Mouse (Mus musculus) embryonic facial prominence, embryonic 11.5 days (tissue): Measurements from ENCODE around the gene Gm17018. TPM values are rescaled to one million over a fixed set of nuclear protein-coding genes. Genes with fewer than 3 reads are reported as not detected.

Experiments
- ATAC-seq: fragments of 200-750 bp; cut with Nextera tagmentation; replicated peaks from 2 replicates; pipeline ENCODE4 v1.8.0; 2017; ENCODE audit warnings: low read depth; ENCODE audit not compliant: insufficient number of reproducible peaks, low FRiP score, low TSS enrichment
- DNase-seq: peaks from one replicate; pipeline ENCODE4 v3.0.0-alpha.2; 2015; ENCODE audit warnings: low spot score
- H3K27ac ChIP-seq: fragments of 300-500 bp; sonication (generic); replicated peaks from 2 replicates; pipeline ENCODE4 v1.5.1; 2014; ENCODE audit warnings: mild to moderate bottlenecking, low read depth, low read length, control low read depth
- H3K27me3 ChIP-seq: fragments of 300-500 bp; sonication (generic); 2 replicates; pipeline ENCODE4 v1.6.1; 2014; ENCODE audit warnings: mild to moderate bottlenecking, low read length, moderate library complexity, mixed read lengths; ENCODE audit not compliant: control insufficient read depth, insufficient read depth
- H3K36me3 ChIP-seq: fragments of 300-500 bp; sonication (generic); replicated peaks from 2 replicates; pipeline ENCODE4 v1.6.1; 2014; ENCODE audit warnings: low read depth, mild to moderate bottlenecking, low read length, moderate library complexity, mixed read lengths; ENCODE audit not compliant: control insufficient read depth, insufficient read depth
- H3K4me1 ChIP-seq: fragments of 300-500 bp; sonication (generic); 2 replicates; pipeline ENCODE4 v1.6.1; 2014; ENCODE audit warnings: low read length, mixed read lengths; ENCODE audit not compliant: control insufficient read depth, insufficient read depth
- H3K4me2 ChIP-seq: fragments of 300-500 bp; sonication (generic); 2 replicates; pipeline ENCODE4 v1.6.1; 2014; ENCODE audit warnings: low read depth, mild to moderate bottlenecking, control low read depth, low read length, moderate library complexity
- H3K4me3 ChIP-seq: fragments of 300-500 bp; sonication (generic); 2 replicates; pipeline ENCODE4 v1.5.1; 2014; ENCODE audit warnings: low read depth, low read length, control low read depth
- H3K9ac ChIP-seq: fragments of 300-500 bp; sonication (generic); replicated peaks from 2 replicates; pipeline ENCODE4 v1.6.1; 2014; ENCODE audit warnings: mild to moderate bottlenecking, control low read depth, low read length
- H3K9me3 ChIP-seq: fragments of 300-500 bp; sonication (generic); replicated peaks from 2 replicates; pipeline ENCODE4 v1.6.1; 2016; ENCODE audit warnings: mild to moderate bottlenecking, low read length, inconsistent platforms, mixed read lengths; ENCODE audit not compliant: control insufficient read depth
- WGBS: fragments of 180-500 bp; shearing (Covaris S2); extraction: QIAGEN DNeasy Blood & Tissue Kit; methylation state at CpG from one replicate; pipeline ENCODE4 v1.1.7; 2014; 5-methylcytosine and 5-hydroxymethylcytosine counted together
- polyA plus RNA-seq: library from polyadenylated mRNA; unstranded; fragments of >200 nt; fragmentation: Nextera tagmentation; extraction: Ambion mirVana; gene quantifications from 2 replicates; pipeline ENCODE4 v1.2.1, GENCODE M21; 2014

The Gm17018 gene
- polyA plus RNA-seq, 1 experiment from 2014 or later, result 50.1 TPM

DNA sequence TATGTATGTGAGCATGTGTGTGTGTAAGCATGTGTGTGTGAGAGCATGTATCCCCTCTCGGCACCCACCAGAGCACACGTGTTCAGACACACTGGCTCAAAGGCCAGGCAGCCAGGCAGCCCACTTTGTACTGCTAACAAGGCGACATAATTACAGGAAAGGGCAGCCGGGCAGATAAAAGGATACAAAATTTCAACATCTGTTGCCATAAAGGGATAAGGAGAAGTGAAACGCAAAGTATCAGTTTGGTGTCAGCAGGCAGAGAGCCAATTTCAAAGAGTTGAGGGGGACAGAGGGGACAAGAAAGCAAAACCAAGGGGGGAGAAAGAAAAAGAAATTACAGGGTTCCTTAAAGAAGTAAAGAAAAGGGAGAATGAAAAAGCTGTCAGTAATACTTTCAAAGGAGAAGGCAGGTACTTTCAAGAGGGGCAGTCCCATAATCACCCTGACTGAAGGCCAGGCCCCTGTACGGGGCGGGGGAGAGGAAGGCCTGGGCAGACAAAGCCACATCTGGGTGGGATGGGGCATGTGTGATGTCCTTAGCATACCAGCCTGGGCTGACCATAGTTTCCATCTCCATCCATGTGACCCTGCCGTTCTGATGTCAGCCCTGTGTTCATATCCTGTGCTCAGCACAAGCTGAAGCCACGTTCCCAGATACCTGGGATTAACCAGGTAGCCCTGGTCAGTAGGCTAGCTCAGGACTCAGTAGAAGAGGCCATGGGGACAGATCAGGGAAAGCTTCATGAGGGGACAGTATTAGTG lies 24.6 kb downstream of the Gm17018 start:
- 60% methylated on average over 9 of the region's 9 CpGs for WGBS
- Histone ChIP-seq H3K9me3 (no peaks in the 10 kb centered on the region), H3K27ac (no peak overlapping the region), H3K27me3 (no peaks in the 10 kb centered on the region), H3K4me1 (peaks cover 5% of the 10 kb centered on the region), H3K36me3 (no peaks in the 10 kb centered on the region), H3K4me3 (no peak overlapping the region), H3K9ac (no peak overlapping the region), H3K4me2 (no peak overlapping the region)
- ATAC-seq (no peak), DNase-seq (no peak)

DNA sequence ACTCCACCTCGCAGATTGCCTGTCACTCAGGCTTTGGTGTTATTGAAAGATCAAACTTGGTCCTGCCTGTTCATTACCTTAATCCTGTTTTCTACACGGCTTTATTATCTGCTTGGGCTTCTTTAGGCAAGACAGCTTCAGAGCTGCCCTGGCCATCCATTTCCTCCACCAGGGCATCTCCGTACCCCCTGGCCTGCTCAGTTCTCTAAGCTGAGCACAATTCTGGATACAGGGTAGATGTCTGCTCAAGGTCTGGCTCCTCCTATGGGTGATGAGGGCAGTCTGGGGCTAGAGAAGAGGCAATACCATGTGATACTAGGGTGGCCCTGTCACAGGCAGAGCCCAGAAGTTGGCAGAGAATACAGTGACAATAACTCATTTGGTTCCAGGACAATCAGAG lies 26.4 kb downstream of the Gm17018 start:
- DNase-seq (no peak), ATAC-seq (no peak)
- Histone ChIP-seq H3K4me3 (no peak overlapping the region), H3K4me1 (peaks cover 5% of the 10 kb centered on the region), H3K4me2 (no peak overlapping the region), H3K36me3 (no peaks in the 10 kb centered on the region), H3K27ac (no peak overlapping the region), H3K9me3 (no peaks in the 10 kb centered on the region), H3K27me3 (no peaks in the 10 kb centered on the region), H3K9ac (no peak overlapping the region)
- 43% methylated on average over 3 of the region's 3 CpGs for WGBS

DNA sequence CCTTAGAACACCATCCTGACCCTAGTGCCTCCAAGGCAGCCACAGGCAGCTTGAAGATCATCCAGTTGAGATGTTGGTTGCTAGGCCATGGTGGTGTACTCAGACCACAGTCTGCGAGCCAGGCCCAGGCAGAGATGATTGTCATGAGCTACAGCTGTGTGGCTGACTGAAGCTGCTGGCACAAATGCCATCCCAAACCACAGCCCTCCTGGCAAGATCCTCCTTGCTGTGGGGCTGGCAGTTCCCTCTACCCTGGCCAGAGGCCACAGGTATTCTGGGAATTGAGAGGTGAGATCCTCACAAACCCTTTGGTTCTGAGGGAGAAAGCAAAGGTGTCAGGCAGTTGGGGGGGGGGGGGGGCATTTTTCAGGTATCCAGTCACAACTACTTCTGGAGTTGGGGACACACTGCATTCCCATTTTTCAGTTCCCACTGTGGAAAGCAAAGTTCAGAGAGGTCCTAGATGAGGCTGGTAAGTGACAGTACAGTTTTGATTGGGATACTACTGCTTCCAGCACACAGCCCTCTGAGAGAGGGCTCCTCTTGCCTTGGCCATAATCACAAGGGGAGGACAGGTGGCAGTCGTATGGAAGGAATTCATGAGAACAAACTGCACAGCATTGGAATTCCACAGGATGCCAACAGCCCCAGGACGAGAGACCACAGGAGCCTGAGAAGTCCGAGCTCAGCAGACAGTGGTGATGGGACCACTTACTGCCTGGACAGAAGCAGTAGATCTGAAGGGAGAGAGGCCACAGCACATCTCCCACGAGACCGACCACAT lies 27.3 kb downstream of the Gm17018 start:
- Histone ChIP-seq H3K27ac (no peak overlapping the region), H3K9me3 (no peaks in the 10 kb centered on the region), H3K27me3 (no peaks in the 10 kb centered on the region)

DNA sequence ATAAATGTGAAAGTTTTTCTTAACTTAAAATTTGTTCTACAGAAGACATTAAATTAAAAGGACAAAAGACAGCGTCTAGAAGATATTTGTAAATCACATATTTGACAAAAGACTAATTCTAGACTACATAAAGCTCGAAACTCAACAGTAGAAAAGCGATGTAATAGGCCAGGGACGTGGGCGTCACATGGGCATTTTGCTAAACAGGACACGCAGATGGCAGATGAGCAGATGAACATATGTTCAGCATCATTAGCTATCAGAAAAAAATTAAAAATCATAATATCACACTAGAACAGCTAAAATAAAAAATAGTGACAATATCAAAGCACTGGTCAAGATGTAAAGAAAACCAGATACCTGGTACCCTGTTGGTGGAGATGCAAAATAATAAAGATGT lies 29.3 kb downstream of the Gm17018 start:
- Histone ChIP-seq H3K4me2 (no peak overlapping the region), H3K9me3 (no peaks in the 10 kb centered on the region), H3K36me3 (no peaks in the 10 kb centered on the region), H3K4me3 (no peak overlapping the region), H3K9ac (no peak overlapping the region), H3K27ac (no peak overlapping the region), H3K27me3 (no peaks in the 10 kb centered on the region), H3K4me1 (no peaks in the 10 kb centered on the region)
- WGBS, result 94% methylated on average over 6 of the region's 6 CpGs
- DNase-seq (no peak), ATAC-seq (no peak)

More for the DNA sequence above, 27.3 kb downstream of the Gm17018 start:
- 66% methylated on average over 6 of the region's 6 CpGs for WGBS
- ATAC-seq, result no peak
- H3K4me3 ChIP-seq, result no peak overlapping the region
- no peak overlapping the region for H3K9ac ChIP-seq
- DNase-seq, result no peak
- H3K36me3 ChIP-seq, result no peaks in the 10 kb centered on the region
- H3K4me2 ChIP-seq, result no peak overlapping the region
- H3K4me1 ChIP-seq, result no peaks in the 10 kb centered on the region

DNA sequence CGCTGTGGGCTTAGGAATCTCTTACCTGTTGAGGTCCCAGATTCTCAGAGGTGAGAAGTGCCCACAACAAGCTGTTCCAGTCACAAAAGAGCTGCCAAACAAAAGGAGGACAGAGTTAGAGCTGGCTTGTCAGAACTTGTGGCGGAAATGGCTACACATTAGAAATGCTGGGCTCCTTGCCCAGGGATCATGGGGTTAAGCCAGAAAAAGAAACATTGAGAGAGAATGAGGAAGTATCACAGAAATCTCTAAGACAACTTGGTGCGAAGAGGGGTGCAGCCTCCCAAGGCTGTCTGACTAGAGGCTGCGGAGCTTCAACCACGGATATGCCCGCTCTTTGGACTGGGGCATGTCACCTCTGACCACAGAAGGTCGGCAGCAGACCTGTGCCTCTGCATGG lies 31.3 kb downstream of the Gm17018 start:
- no peak overlapping the region for H3K4me2 ChIP-seq
- H3K9me3 ChIP-seq, result no peaks in the 10 kb centered on the region
- no peaks in the 10 kb centered on the region for H3K27me3 ChIP-seq
- H3K9ac ChIP-seq, result no peak overlapping the region
- H3K36me3 ChIP-seq, result no peaks in the 10 kb centered on the region
- WGBS, result 83% methylated on average over 7 of the region's 7 CpGs
- ATAC-seq, result no peak
- H3K4me3 ChIP-seq, result no peak overlapping the region
- H3K4me1 ChIP-seq, result no peaks in the 10 kb centered on the region
- DNase-seq, result no peak
- no peak overlapping the region for H3K27ac ChIP-seq

DNA sequence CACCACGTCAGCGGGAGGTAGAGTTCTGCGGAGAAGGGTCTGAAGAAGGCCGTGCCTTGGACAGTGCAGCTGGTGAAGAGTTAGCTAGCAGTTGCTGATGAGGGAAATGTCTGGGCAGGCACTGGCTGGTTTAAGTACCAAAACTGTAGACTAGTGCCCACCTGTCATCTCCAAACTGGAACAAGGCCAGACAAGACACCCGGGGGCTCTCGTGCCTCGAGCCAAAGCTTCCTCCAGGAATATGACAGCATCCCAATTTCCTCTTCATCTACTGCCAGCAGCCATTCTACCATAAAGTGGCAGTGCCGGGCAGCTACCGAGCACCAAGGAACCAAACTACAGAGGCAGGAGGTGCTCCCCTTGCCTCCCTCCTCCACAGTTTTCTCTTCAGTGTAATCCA lies 32.5 kb downstream of the Gm17018 start:
- H3K4me1 ChIP-seq, result no peaks in the 10 kb centered on the region
- H3K27me3 ChIP-seq, result no peaks in the 10 kb centered on the region; the same call in 1 of the 2 replicates
- H3K4me3 ChIP-seq, result no peak overlapping the region
- H3K36me3 ChIP-seq, result no peaks in the 10 kb centered on the region
- WGBS, result 93% methylated on average over 9 of the region's 9 CpGs
- no peak for DNase-seq
- ATAC-seq, result no peak
- H3K9ac ChIP-seq, result no peak overlapping the region
- H3K4me2 ChIP-seq, result no peak overlapping the region
- H3K9me3 ChIP-seq, result no peaks in the 10 kb centered on the region
- no peak overlapping the region for H3K27ac ChIP-seq

DNA sequence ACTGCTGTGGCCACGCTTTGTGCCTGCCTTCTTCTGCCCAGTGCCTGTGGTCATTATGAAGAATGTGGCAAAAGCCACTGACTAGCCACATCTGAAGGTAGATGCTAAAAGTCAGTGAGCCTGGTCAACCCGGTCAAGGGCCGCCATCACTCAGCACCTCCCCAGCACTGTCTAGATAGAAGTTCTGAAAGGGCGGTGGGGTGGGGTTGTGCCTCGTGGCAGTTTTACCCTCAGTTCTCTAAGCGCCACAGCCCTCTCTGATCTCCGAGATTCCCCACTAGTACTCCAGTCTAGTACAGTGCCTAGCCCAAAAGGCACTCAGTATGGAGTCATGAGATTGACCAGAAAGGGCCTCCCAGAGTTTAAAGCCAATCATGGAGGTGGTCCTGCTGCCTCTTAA lies 33.7 kb downstream of the Gm17018 start:
- H3K9ac ChIP-seq, result no peak overlapping the region
- H3K9me3 ChIP-seq, result no peaks in the 10 kb centered on the region
- H3K4me3 ChIP-seq, result no peak overlapping the region
- H3K4me1 ChIP-seq, result no peaks in the 10 kb centered on the region
- ATAC-seq (no peak), DNase-seq (no peak)
- H3K27me3 ChIP-seq, result no peaks in the 10 kb centered on the region; the same call in 1 of the 2 replicates
- 92% methylated on average over 7 of the region's 7 CpGs for WGBS
- no peaks in the 10 kb centered on the region for H3K36me3 ChIP-seq
- no peak overlapping the region for H3K27ac ChIP-seq
- no peak overlapping the region for H3K4me2 ChIP-seq

DNA sequence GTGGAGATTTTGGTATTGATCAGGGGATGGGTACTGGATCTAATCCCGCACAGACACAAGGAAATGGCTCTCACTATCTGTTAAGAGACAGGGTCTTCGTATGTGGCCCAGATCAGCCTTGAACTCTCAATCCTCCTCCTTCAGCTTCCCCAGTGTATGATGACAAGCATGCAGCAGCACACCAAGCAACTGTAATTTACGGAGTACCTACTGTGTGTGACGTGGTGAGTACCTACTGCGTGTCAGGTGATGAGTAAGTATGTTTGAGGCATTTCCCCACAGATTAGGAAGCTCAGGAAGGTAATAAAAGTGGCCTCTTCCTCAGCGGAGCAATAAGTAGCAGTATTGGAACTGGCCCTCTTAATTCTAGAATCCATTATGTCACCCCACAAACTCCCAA lies 35.1 kb downstream of the Gm17018 start:
- no peak for DNase-seq
- H3K9ac ChIP-seq, result no peak overlapping the region
- WGBS, result 89% methylated on average over 6 of the region's 6 CpGs
- no peaks in the 10 kb centered on the region for H3K36me3 ChIP-seq
- H3K4me1 ChIP-seq, result no peaks in the 10 kb centered on the region
- ATAC-seq, result no peak
- no peaks in the 10 kb centered on the region for H3K9me3 ChIP-seq
- no peak overlapping the region for H3K4me2 ChIP-seq
- no peak overlapping the region for H3K4me3 ChIP-seq
- H3K27me3 ChIP-seq, result no peaks in the 10 kb centered on the region; the same call in 1 of the 2 replicates
- no peak overlapping the region for H3K27ac ChIP-seq
